Mouse (Mus musculus) limb, embryonic 11.5 days (tissue): ENCODE measurements around the gene Srm. TPM values are rescaled to one million over a fixed set of nuclear protein-coding genes. Genes with fewer than 3 reads are reported as not detected.

Experiments used
- ATAC-seq: fragments of 200-750 bp; cut with Nextera tagmentation; 2 replicates; pipeline ENCODE4 v1.8.0; 2017; ENCODE audit warnings: low read depth; ENCODE audit not compliant: insufficient number of reproducible peaks, low FRiP score, low TSS enrichment
- DNase-seq: peaks from one replicate; pipeline ENCODE4 v3.0.0-alpha.2; 2015; ENCODE audit warnings: low spot score
- H3K27ac ChIP-seq: fragments of 300-500 bp; sonication (generic); replicated peaks from 2 replicates; pipeline ENCODE4 v1.5.1; 2014; ENCODE audit warnings: low read depth, mild to moderate bottlenecking, low read length
- H3K27me3 ChIP-seq: fragments of 300-500 bp; sonication (generic); 2 replicates; pipeline ENCODE4 v1.6.1; 2014; ENCODE audit warnings: mild to moderate bottlenecking, low read length, mixed read lengths; ENCODE audit not compliant: control insufficient read depth, insufficient read depth
- H3K36me3 ChIP-seq: fragments of 300-500 bp; sonication (generic); 2 replicates; pipeline ENCODE4 v1.6.1; 2014; ENCODE audit warnings: mild to moderate bottlenecking, low read length, moderate library complexity, mixed read lengths; ENCODE audit not compliant: control insufficient read depth, insufficient read depth
- H3K4me1 ChIP-seq: fragments of 300-500 bp; sonication (generic); 2 replicates; pipeline ENCODE4 v1.6.1; 2014; ENCODE audit warnings: low read length, mixed read lengths; ENCODE audit not compliant: control insufficient read depth, insufficient read depth
- H3K4me2 ChIP-seq: fragments of 300-500 bp; sonication (generic); 2 replicates; pipeline ENCODE4 v1.6.1; 2014; ENCODE audit warnings: low read depth, mild to moderate bottlenecking, moderate library complexity; ENCODE audit not compliant: severe bottlenecking
- H3K4me3 ChIP-seq: fragments of 300-500 bp; sonication (generic); 2 replicates; pipeline ENCODE4 v1.5.1; 2014; ENCODE audit warnings: low read depth, low read length
- H3K9ac ChIP-seq: fragments of 300-500 bp; sonication (generic); 2 replicates; pipeline ENCODE4 v1.6.1; 2014; ENCODE audit warnings: mild to moderate bottlenecking, low read length
- H3K9me3 ChIP-seq: fragments of 300-500 bp; sonication (generic); 2 replicates; pipeline ENCODE4 v1.6.1; 2016; ENCODE audit warnings: low read length; ENCODE audit not compliant: control insufficient read depth
- WGBS: fragments of 180-500 bp; shearing (Covaris S2); extraction: QIAGEN DNeasy Blood & Tissue Kit; methylation state at CpG from one replicate; pipeline ENCODE4 v1.1.7; 2014; 5-methylcytosine and 5-hydroxymethylcytosine counted together
- polyA plus RNA-seq: library from polyadenylated mRNA; unstranded; fragments of >200 nt; fragmentation: Nextera tagmentation; extraction: Ambion mirVana; gene quantifications from 2 replicates; pipeline ENCODE4 v1.2.1, GENCODE M21; 2014

The Srm gene
- polyA plus RNA-seq, 1 experiment from 2014 or later = 212 TPM

- H3K27me3 ChIP-seq = no peaks in the 10 kb centered on the region
- H3K4me3 ChIP-seq = no peak overlapping the region
- H3K9ac ChIP-seq = no peak overlapping the region
- no peak for ATAC-seq
- no peaks in the 10 kb centered on the region for H3K9me3 ChIP-seq
- H3K27ac ChIP-seq = no peak overlapping the region
- WGBS = 76% methylated on average over 1 of the region's 1 CpGs
- no peak overlapping the region for H3K4me2 ChIP-seq
- peaks cover 48% of the 10 kb centered on the region for H3K36me3 ChIP-seq
- no peak for DNase-seq
- no peaks in the 10 kb centered on the region; the same call in 1 of the 2 replicates for H3K4me1 ChIP-seq
Measured at GRCm38 (mm10) chr4:148619805-148620204, 28.5 kb downstream of the Srm start.

GRCm38 (mm10) chr4:148620718-148621117 is 29.4 kb downstream of the Srm start:
- no peaks in the 10 kb centered on the region for H3K27me3 ChIP-seq
- 94% methylated on average over 1 of the region's 1 CpGs for WGBS
- H3K36me3 ChIP-seq = peaks cover 51% of the 10 kb centered on the region
- ATAC-seq = no peak
- H3K27ac ChIP-seq = no peak overlapping the region
- H3K4me3 ChIP-seq = no peak overlapping the region
- no peak overlapping the region for H3K4me2 ChIP-seq
- H3K4me1 ChIP-seq = no peaks in the 10 kb centered on the region; the same call in 1 of the 2 replicates
- no peaks in the 10 kb centered on the region for H3K9me3 ChIP-seq
- H3K9ac ChIP-seq = no peak overlapping the region
- DNase-seq = no peak

DNA sequence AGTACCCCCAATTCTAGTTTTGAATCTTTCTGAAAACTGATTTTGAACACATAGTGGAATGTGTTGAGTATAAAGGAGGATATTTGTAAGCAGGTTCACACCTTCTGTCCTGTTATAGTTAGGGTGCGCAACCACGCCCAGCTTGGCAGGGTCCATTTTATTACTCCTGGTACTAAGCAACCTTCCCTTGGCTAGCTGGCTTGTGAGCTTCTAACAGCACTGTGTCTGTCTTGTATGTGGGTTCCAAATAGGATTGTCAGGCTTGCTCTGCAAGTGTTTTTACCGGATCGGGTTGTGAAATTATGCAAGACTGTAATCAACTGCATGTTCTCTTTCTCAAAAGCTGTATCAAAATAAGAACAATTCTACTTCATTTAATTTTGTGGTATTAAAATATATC is 31.2 kb downstream of the Srm start:
- no peaks in the 10 kb centered on the region for H3K27me3 ChIP-seq
- H3K27ac ChIP-seq = no peak overlapping the region
- peaks cover 48% of the 10 kb centered on the region for H3K36me3 ChIP-seq
- no peak for DNase-seq
- H3K4me2 ChIP-seq = no peak overlapping the region
- no peaks in the 10 kb centered on the region; the same call in 1 of the 2 replicates for H3K4me1 ChIP-seq
- no peaks in the 10 kb centered on the region for H3K9me3 ChIP-seq
- no peak overlapping the region for H3K9ac ChIP-seq
- WGBS = 96% methylated on average over 4 of the region's 4 CpGs
- H3K4me3 ChIP-seq = no peak overlapping the region
- no peak for ATAC-seq

DNA sequence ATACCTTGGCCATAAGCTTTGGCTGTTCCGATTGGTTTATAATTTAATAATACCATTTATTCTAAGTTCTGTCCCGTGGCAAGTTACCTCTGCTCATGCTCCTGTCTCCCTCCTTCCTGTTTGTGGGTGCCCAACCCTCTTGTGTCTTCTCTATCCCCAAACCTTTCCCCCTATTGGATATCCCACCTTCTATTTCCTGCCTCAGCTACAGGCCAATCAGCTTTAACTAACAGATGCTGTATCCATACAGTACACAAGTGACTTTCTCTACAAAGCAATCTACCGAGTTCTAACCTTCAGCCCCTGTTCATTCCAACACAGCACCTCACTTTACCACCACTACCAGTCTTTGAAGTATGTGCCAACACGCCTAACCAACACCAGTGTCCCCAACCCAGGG is 32.3 kb downstream of the Srm start:
- no peaks in the 10 kb centered on the region for H3K9me3 ChIP-seq
- no peak overlapping the region for H3K27ac ChIP-seq
- H3K36me3 ChIP-seq = peaks cover 42% of the 10 kb centered on the region
- no peak for DNase-seq
- 90% methylated on average over 4 of the region's 4 CpGs for WGBS
- no peak overlapping the region for H3K9ac ChIP-seq
- ATAC-seq = no peak
- no peaks in the 10 kb centered on the region for H3K27me3 ChIP-seq
- H3K4me1 ChIP-seq = no peaks in the 10 kb centered on the region; the same call in 1 of the 2 replicates
- H3K4me3 ChIP-seq = no peak overlapping the region
- H3K4me2 ChIP-seq = no peak overlapping the region

GRCm38 (mm10) chr4:148625010-148625409 is 33.7 kb downstream of the Srm start:
- Histone ChIP-seq H3K36me3 (peaks cover 28% of the 10 kb centered on the region), H3K9ac (no peak overlapping the region), H3K4me1 (no peaks in the 10 kb centered on the region; the same call in 1 of the 2 replicates), H3K4me2 (peak overlapping the region; percentile 28), H3K27me3 (no peaks in the 10 kb centered on the region), H3K4me3 (peak overlapping the region; percentile 16; the same call in 1 of the 2 replicates), H3K27ac (no peak overlapping the region), H3K9me3 (no peaks in the 10 kb centered on the region)
- no peak for DNase-seq
- ATAC-seq = no peak
- 89% methylated on average over 10 of the region's 10 CpGs for WGBS

GRCm38 (mm10) chr4:148625756-148626622 is 34.7 kb downstream of the Srm start:
- Histone ChIP-seq H3K27me3 (no peaks in the 10 kb centered on the region), H3K9ac (peak overlapping the region; percentile 99), H3K4me3 (peak overlapping the region; percentile 92), H3K4me1 (no peaks in the 10 kb centered on the region; the same call in 1 of the 2 replicates), H3K36me3 (peaks cover 23% of the 10 kb centered on the region), H3K4me2 (peak overlapping the region; percentile 47), H3K9me3 (no peaks in the 10 kb centered on the region), H3K27ac (peak overlapping the region; percentile 91)
- DNase-seq (peak; percentile 61), ATAC-seq (peak; percentile 23; the same call in 1 of the 2 replicates)
- WGBS = under 1% methylated on average over 57 of the region's 57 CpGs

DNA sequence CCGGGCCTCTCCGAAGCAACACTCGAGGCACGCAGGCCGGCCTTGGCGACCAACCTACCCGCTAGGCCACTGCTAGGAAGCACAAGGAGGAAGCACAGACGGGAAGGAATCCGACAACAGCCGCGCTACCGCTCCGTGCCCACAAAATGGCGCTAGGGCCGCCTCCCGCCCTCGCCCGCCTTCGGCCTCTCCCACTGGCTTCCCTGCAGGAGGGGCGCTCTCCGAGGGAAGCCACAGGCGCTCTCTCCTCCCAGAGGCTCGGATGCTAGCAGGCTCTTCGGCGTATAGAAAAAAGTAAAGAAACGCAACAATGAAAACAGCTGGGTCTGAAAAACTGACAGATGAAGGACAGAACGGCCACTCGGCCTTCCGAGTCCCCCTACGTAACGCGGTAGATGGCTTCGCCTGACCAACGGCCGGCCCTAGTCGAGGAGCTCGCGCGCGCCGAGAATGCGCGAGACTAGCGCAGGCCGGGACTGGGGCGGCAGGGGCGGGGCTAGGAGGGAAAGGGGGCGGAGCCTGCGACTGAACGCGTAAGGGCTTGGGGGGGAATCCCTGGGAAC is 35.4 kb downstream of the Srm start, which contains the start of gene Tardbp:
Gene Tardbp, minus strand, starts transcription at position 397 of the 563 bp plus-strand sequence.
- peak within 1 kb of the TSS; percentile 99 for H3K9ac ChIP-seq
- H3K36me3 ChIP-seq = peaks cover 19% of the 10 kb centered on the region
- no peaks in the 10 kb centered on the region for H3K9me3 ChIP-seq
- WGBS = under 1% methylated on average over 51 of the region's 51 CpGs
- H3K4me2 ChIP-seq = peak within 1 kb of the TSS; percentile 47
- DNase-seq (peak; percentile 97), ATAC-seq (peak; percentile 91)
- H3K27me3 ChIP-seq = no peaks in the 10 kb centered on the region
- H3K4me1 ChIP-seq = no peaks in the 10 kb centered on the region; the same call in 1 of the 2 replicates
- peak within 1 kb of the TSS; percentile 92 for H3K4me3 ChIP-seq
- H3K27ac ChIP-seq = peak within 1 kb of the TSS; percentile 91

- DNase-seq (no peak), ATAC-seq (peak; percentile 29; the same call in 1 of the 2 replicates)
- peak overlapping the region; percentile 24 for H3K4me2 ChIP-seq
- peak overlapping the region; percentile 92 for H3K4me3 ChIP-seq
- H3K27me3 ChIP-seq = no peaks in the 10 kb centered on the region
- no peaks in the 10 kb centered on the region; the same call in 1 of the 2 replicates for H3K4me1 ChIP-seq
- H3K9ac ChIP-seq = peak overlapping the region; percentile 99
- 62% methylated on average over 3 of the region's 3 CpGs for WGBS
- no peaks in the 10 kb centered on the region for H3K9me3 ChIP-seq
- H3K36me3 ChIP-seq = peaks cover 15% of the 10 kb centered on the region; the same call in 1 of the 2 replicates
- no peak overlapping the region for H3K27ac ChIP-seq
Measured at GRCm38 (mm10) chr4:148627246-148627645, 35.9 kb downstream of the Srm start.
